Mouse (Mus musculus) CH12F3 (cell line): ENCODE measurements around the gene Parva.

ENCODE experiments used
- in situ Hi-C: fragments of 300-500 bp; cut with MboI; formaldehyde crosslinking; loops from 2 replicates; pipeline ENCODE4 v1.14.3; 2020; ENCODE audit warnings: low sequenced_read_pairs

The Parva gene

DNA sequence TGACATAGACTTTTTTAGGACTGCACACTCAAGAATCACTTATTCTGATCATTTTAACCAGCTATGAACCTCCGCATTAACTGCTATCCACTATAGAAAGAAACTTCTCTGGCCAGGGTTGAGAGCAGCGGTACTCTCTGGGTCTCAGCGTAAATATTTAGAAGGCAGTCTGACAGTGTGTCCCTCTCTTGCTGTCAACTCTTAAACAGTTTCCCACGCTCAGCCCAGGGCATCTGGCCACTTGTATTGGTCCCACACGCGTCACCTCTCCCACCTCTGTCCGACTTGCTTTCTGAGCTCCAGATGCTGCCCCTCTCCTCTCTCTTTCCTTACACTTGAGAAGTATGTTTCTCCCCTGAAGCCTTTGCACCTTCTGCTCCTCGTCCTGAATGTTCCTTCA, 81.8 kb downstream of the Parva start:
- in situ Hi-C loops: no loop called here

DNA sequence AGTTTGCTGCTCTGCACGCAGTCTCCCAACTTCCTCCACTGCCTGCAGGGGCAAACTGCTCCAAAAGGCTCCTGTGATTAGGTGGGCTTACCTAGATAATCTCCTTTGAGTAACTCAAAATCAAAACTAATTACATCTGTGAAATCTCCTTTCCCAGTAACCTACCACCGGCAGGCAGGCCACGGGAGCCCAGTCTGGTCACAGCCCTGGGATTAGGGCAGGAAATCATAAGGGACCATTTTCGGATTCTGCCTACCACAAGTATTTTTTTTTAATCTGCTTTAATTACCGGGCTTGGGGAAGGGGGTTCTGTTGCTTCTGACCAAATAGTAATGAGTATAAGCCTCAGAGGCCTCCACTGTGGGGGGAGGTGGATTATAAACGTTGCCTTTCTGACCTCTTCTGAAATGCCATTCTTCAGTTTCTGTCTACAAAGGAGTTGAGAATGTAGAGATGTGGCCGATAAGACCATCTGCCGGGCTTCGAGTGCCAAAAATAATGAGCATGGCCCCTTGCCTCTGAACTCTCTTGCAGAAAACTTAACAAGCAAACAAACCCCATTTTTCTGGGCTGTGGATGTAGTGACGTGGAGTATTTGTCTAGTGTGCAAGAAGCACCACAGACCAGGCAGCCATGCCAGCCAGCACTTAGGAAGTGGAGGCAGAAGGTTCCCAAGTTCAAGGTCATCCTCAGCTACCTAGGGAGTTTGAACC, 83.2 kb downstream of the Parva start:
- in situ Hi-C loops: no loop called here

DNA sequence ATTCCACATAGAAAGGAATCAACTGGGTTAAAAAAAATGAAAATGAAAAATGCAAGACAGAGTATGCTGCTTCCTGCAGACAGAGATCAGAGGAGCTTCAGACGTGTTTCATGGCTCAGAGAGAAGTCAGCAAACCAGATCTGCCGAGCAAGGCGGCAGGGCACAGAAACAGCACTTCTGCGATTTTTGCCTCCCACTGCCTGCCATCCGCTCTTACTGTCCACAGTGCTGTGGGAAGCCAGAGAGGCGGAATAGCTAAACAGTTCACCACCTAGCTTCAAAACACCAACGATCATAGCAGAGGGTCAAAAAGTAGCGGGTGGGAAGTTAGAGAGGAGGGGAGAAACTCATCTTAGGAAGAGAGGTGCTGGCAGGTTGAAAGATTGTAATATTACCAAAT, 84.0 kb downstream of the Parva start:
- in situ Hi-C loops: no loop called here

DNA sequence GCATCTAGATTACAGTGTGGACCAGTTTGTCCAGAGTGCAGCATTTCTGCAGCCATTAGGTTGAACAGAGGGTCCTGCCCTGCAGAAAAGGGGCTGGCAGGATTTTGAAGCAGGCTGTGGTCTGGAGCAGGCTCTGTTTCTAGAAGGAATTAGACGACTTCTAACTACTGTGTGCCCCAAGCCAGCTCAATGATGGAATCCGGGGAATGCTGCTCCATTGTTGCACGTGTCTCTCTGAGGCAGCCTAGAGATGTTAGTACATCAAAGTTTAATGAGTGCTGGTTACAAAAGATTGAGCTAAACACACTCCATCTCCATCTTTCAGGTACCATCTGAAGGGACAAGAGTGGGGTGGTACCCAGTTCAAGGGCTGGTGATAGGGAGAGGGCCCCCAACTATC, 85.0 kb downstream of the Parva start:
- in situ Hi-C loops: no loop called here

DNA sequence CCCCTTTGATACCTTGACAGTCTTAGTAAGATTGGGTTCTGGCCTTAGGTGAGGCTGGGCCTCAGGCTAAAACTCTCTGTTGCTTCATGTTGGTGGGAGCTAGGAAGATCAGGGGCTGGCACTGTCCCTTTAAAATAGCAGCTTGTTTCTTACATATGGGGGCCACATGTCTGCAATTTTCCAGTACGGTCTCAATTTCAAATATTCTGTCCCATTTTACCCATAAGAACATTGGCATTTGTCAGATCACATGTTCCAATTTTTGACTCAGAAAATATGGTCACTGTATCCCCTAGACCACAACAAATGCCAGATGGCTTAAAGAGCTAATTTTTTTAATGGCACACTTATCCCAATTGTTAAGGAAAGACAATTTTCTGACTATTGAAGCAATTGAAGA, 85.6 kb downstream of the Parva start:
- in situ Hi-C loops: no loop called here

DNA sequence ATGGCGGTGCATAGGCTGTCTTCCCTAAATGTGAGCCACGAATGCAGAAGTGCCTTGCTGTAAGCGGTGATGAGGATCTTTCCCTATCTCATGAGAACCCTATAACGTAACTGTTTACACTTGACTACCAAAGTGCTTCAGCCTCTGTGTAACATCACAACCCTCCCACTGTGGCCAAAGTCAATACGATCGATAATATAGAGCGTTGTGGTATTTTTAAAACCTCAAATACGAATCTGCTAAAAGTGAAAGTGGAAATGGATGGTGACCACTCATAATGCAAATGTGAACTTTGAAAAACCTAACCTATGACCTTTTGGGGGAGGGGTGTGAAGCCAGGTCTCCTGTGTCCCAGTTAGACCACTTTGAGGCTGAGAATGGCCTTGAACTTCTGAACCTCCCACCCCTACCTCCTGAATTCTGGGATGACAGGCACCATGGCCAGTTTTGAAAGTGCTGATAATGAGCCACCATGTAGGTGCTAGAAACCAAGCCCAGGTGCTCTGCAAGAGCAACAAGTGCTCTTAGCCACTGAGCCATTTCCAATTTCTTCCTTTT, 87.4 kb downstream of the Parva start:
- in situ Hi-C loops: no loop called here

DNA sequence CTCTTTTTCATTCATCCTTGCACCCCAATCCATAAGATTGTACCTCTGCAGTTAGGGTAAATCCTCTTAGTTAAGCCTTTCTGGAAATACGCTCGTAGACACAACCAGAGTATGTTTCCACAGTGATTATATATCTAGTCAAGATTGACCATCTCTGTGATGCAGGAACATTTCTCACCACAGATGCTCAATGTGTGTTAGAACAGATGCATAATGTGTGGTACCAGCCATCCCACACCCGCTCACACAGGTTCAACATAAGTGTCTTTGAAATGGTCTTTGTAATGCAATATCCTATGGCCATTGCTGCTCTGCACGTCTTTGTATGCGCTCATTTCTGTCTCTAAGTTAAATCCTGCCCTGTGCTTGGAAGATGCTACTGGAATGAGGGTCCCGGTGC, 98.2 kb downstream of the Parva start:
- in situ Hi-C loops: no loop called here

DNA sequence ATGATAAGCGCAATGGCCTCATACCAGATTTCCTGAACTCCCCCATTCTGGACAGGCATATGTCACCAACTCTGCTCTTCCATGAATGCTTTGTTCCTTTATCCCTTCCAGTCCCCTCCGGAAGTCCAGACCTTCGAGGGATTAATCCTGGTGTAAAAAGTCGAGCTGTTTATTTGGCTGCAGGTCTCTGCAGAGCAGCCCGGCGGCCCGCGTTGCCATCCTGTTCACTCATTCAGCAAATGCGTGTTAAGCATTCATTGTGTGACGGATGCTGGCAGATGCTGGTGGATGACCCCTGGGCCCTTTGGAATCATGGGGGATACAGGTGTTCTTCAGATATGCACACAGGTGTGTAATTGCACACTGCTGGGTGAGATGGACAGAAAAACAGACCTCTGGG, 98.9 kb downstream of the Parva start:
- in situ Hi-C loops: no loop called here

DNA sequence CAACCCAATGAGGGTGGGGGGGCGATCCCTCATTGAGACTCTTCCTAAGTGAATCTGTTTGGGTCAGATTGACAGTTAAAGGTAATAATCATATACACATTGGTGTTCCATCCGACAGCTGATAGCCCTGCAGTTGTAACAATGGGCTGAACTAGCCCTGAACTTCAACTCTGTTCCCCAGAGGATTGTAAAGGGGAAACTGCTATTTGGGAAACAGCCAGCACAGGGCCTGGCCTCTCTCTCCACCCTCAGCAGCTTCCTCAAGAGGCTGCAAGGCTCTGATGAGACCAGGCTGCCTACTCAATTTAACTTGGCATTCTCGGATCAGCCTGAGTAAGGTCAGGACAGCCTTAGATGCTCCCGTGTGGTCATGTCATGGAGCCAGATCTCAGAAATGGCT, 99.9 kb downstream of the Parva start:
- in situ Hi-C loops: no loop called here

DNA sequence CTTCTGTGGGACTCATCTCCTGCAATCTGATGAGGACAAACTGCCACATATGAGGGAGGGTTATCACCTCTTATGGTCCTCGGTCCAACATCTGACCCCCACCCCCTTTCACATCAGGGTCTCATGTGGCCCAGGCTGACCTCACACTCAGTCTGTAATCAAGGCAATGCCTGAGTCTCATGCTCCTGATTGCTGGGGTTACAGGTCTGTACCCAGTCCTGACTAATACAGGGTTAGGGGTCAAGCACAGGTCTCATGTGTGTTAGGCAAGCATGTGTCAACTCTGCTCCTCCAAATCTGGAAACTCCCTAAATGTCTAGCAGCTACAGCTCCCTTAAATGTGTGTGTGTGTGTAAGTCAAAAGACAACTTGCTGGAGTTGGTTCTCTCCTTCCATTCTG, 100.8 kb downstream of the Parva start:
- in situ Hi-C loops: no loop called here

DNA sequence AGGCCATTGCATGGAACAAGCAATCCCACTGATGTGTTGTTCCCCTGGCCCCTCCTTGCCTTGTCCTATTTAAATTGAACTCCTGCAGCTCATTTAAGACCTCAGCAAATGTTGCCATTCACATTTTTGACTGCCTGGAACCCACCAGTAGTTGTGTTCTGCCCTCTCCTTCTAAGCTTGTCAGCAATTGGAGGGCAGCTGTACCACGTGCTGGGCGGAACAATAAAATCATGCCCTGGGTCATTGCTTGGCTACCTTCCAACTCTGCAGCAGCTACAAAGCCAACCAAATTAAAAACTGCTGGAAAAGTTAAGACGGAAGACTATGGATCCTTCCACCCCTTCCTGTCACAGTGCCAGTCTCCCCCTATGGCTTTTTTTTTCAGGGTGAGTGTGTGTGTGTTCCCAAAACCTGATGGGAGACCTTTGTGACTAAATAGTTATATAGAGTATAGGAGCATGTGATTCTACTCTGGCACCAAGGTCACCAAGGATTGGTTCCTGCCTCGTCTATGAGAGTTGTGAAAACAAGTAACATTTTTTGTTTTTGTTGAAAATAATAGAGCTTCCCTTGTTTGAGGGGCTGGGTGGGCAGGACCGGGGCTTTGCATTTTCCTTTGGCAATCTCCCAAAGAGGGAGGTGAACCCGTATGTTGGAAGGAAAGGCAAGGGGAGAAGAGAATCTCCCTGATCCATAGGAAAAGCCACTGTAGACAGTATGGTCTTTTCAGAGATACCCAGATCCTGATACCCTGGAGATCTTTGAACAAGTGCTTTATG, 101.5 kb downstream of the Parva start:
- in situ Hi-C loops: no loop called here

DNA sequence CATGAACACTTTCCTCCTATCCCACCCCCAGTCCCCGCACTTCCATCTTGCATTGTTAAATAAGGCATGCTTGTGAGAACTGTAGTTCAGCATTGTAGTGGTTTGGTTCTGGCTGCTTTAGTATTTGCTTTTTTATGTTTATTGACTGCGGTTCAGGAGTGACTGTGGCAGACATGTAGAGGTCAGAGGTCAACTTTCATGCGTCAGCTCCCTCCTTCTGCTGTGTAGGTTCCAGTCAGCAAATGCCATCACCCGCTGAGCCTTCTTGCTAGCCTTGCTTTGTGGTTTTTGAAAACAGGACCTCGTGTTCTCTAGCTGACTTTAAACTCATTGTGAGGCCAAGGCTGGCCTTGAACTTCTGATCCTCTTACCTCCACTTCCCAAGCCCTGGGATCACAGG, 103.6 kb downstream of the Parva start:
- in situ Hi-C loops: no loop called here

DNA sequence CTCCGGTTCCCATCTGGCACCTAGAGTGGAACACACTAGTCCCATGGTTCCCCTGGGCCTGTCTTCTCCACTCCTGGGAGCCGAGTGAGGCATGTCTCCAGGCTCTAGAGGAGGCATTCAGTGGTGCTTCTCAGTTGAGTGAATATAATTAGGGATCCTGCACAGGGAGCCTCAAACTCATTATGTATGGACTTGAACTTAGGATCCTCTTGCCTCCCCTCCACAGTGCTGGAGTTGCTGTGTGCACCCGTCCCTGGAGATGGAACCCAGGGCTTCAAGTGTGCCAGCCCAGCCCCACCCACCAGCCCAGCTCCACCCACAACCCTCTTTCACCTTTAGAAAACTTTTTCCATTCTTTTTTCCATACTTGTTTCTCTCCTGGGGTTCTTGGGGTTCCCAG, 106.8 kb downstream of the Parva start:
- in situ Hi-C loops: no loop called here

DNA sequence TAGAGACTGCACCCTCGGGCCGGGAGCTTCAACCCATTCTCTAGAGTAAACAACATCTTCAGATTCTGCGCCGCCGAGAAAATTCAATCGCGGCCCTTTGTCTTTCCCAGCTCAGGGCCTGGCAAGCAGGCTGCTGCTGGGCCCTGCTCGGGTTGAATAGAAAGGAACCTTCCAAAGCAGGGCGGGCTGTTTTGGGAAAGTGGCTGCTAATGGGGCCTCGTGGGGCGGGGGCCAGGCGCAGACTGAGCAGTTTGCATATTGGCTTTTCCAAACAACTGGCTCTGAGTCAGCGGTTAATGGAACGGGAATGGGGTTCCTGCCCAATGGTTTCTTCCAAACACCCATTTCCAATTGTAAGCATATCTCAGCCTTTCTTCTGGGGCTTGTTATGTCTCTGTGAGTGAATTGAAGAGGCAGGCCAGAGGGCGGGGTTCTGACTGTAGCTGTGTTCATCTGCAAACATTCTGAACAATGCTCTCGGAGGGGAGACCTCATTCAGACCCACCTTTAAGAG, 108.2 kb downstream of the Parva start:
- in situ Hi-C loops: no loop called here

DNA sequence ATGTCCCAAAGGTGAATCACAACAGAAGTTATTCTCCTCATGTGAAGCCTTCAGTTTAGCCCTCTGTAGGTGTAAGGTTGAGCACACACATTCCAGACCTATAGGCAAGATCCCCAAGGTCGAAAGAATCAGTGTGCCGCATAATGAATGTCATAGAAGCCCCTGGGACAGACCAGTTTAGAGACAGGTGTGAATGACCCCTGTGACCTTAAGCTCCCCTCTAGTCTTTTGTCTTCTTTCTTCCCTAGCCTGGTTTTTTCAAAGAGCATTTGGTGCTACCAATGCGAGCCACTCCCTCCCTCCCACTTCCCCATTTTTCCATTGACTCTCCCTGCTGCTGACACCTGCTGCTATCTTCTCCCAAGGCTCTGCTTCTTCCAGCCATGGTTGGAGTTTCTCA, 121.8 kb downstream of the Parva start:
- in situ Hi-C loops: no loop called here

DNA sequence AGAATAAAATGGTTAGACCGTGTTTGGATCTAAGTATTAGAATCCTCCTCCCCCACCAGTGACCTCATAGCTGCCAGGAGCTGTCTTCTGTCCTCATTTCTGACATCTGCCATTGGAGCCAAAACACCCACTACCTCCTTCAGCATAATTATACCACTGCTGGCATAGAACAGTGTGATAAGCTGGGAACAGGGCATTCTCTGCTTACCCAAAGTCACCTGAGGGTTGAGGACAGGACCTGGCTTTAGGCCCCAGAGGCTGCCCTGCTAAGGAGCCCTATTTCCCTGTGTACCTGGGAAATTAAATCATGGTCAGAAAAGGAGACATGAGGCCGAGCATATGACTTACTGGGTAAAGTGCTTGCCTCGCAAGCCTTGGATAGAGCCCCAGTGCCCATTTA, 134.2 kb downstream of the Parva start:
- in situ Hi-C loops: no loop called here

DNA sequence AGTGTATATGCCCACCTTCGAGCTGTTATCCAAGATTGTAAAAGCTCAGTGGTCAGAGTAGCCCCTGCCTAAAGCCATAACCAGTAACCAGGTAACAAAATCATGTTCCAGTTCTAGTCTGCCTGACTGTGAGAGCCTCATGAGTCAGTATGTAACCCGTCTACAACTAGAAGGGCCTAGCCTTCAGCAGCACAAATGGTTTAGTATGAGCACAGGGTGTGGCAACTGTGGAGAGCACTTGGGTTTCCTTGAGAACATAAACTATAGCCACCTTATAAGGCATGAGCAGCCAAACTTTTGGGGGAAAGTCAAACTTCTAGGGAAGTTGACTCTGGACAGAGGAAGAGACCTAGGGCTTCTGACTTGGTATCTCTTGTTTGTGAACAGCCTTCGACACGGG, 139.7 kb downstream of the Parva start:
- in situ Hi-C loops: no loop called here

DNA sequence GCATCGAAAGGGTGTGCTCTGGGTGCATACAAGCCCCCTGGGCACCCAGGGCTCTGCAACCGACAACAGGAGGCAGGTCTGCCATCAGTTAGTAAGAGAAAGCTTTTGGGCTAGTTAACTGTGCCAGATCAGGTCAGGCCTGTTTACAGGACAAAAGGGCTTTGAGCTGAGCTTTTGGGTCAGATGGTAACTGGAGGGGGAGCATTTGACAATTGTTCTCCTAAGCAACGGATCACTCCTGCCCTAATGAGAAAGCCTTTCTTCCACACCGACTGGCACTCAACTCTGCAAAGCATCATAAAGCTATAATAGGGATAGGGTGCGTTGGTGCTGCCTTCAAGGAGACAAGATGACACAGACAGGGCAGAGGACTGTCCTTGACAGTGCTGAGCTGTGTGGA, 141.7 kb downstream of the Parva start:
- in situ Hi-C loops: no loop called here

DNA sequence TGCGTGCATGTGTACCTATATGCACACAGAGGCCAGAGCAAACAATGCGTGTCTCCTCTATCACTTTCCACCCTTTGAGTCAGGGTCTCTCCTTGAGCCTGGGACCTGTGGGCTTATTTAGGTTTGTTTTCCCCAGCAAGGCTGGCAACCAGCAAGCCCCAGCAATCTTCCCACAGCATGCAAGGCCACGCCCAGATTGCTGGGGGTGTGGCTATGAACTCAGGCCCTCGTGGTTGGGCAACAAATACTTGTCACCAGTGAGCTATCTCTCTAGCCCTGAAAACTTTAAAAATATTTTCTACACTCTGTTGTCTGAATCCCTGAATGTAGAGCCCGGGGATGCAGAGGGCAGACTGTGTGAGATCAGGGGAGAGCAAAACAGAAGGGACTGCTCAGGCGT, 154.3 kb downstream of the Parva start:
- in situ Hi-C loops: no loop called here

DNA sequence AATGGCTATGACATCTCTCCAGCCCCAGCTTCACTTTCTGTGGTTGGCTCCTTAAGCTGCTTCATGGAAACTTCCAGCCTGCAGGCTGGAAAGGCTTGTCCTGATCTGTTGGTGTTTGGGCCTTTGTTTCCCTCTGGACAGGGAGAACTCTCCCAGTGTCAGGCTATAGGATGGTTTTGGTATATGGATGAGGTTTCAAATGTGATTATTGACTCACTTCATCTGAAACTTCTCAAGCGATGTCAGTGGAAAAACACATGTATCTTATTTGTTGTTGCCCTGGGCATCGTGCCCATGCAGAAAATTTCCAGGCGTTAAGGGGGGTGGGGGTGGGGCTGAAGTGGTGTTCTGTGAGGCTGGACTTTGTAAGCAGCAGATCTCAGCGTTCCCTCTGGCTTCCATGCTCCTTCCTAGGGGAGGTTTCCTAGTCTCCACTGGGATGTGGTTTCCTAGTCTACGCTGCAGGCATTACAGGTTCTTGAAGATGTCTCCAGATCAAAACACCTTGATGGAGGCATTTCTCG, 155.6 kb downstream of the Parva start:
- in situ Hi-C loops: no loop called here

DNA sequence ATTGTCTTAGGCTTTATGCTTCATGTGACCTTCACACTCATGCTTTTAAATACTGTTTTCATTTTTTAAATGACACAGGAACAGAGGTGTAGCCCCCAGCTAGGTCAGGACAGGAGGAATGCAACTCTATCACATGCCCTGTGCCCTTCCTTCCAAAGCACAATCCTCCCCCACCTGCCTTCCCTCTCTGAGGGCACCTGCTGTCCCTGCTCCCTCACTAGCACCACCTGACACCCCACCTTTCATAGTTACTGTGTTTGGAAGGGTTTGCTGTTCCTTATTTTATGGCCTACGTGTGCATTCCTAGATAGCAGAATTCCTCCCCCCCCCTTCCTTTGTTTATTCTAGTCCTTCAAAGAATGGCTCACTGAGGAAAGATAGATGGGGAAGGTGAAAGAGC, 160.1 kb downstream of the Parva start:
- in situ Hi-C loops: no loop called here

DNA sequence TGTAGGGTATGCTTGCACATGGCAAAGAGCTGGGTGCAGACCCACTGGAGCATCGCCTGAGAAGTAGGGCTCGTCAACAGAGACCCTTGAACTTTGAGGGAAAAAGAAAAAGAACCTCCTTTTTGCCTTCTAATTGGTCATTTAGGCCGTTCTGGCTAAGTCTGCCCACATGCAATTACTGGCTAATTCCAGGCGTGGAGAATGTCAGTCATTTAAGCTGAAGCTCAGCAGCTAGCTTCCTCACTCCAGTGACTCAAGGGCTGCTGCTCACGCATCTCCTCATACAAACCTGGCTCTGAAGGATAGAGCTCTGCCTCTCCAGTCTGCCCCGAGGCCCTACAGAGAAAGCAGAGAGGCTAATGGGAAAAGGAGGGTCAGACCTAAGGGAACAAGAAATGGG, 162.2 kb downstream of the Parva start:
- in situ Hi-C loops: no loop called here
